Mouse (Mus musculus): ENCODE measurements around the gene Btbd19. TPM values are rescaled to one million over a fixed set of nuclear protein-coding genes. Genes with fewer than 3 reads are reported as not detected.

Gene Btbd19
- polyA plus RNA-seq, 1 experiment from 2014 or later = 3.9 TPM

DNA sequence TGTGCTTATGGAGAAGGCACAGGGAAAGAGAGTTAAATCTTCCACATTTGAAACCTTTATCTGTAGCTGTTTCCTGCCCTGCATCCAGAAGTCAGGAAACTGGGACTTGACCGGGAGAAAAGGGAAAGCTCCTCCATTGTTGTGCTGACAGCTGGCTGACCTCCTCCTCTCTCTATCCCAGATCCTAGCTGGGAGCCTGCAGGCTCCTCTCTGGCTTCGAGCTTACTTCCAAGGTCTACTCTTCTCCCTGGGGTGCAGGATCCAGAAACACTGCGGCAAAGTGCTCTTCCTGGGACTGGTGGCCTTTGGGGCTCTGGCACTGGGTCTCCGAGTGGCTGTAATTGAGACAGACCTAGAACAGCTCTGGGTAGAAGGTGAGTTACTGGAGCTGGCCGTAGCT is 28.9 kb downstream of the Btbd19 start:
- Histone ChIP-seq H3K27ac (ENCODE audit: low read length) (peak overlapping the region; percentile 45; the same call in 1 of the 2 replicates), H3K4me1 (ENCODE audit: control insufficient read depth, insufficient read depth, low read length) (peaks cover 21% of the 10 kb centered on the region), H3K36me3 (ENCODE audit: control insufficient read depth, insufficient read depth, low read length) (peaks cover 2% of the 10 kb centered on the region; the same call in 1 of the 2 replicates), H3K27me3 (ENCODE audit: control insufficient read depth, insufficient read depth, low read depth, low read length) (peaks cover 3% of the 10 kb centered on the region; the same call in 1 of the 2 replicates), H3K4me2 (ENCODE audit: low read length) (peak overlapping the region; percentile 92), H3K9ac (ENCODE audit: low read depth, low read length) (peak overlapping the region; percentile 91), H3K4me3 (ENCODE audit: low read depth, low read length) (peak overlapping the region; percentile 76), H3K9me3 (replicated peaks; ENCODE audit: control insufficient read depth, low read length, poor library complexity, severe bottlenecking) (no peaks in the 10 kb centered on the region)
- ATAC-seq = no peak; the same call in 1 of the 2 replicates
- 11% methylated on average over 5 of the region's 5 CpGs for WGBS

GRCm38 (mm10) chr4:117095551-117096452 is 29.7 kb downstream of the Btbd19 start, which contains the start of gene Ptch2:
Gene Ptch2 (plus strand): TSS chr4:117096075.
- peaks cover 21% of the 10 kb centered on the region for H3K4me1 ChIP-seq (ENCODE audit: control insufficient read depth, insufficient read depth, low read length)
- H3K4me3 ChIP-seq (ENCODE audit: low read depth, low read length) = peak within 1 kb of the TSS; percentile 76
- peaks cover 3% of the 10 kb centered on the region; the same call in 1 of the 2 replicates for H3K27me3 ChIP-seq (ENCODE audit: control insufficient read depth, insufficient read depth, low read depth, low read length)
- peak; percentile 85 for ATAC-seq
- peak within 1 kb of the TSS; percentile 92 for H3K4me2 ChIP-seq (ENCODE audit: low read length)
- peaks cover 2% of the 10 kb centered on the region; the same call in 1 of the 2 replicates for H3K36me3 ChIP-seq (ENCODE audit: control insufficient read depth, insufficient read depth, low read length)
- H3K9ac ChIP-seq (ENCODE audit: low read depth, low read length) = peak within 1 kb of the TSS; percentile 91
- H3K9me3 ChIP-seq (replicated peaks; ENCODE audit: control insufficient read depth, low read length, poor library complexity, severe bottlenecking) = no peaks in the 10 kb centered on the region
- peak within 1 kb of the TSS; percentile 76 for H3K27ac ChIP-seq (ENCODE audit: low read length)
- WGBS = under 1% methylated on average over 50 of the region's 50 CpGs

GRCm38 (mm10) chr4:117094626-117095361 is 30.7 kb downstream of the Btbd19 start:
- peaks cover 21% of the 10 kb centered on the region for H3K4me1 ChIP-seq (ENCODE audit: control insufficient read depth, insufficient read depth, low read length)
- H3K9me3 ChIP-seq (replicated peaks; ENCODE audit: control insufficient read depth, low read length, poor library complexity, severe bottlenecking) = no peaks in the 10 kb centered on the region
- no peak overlapping the region for H3K9ac ChIP-seq (ENCODE audit: low read depth, low read length)
- 79% methylated on average over 3 of the region's 3 CpGs for WGBS
- no peak for ATAC-seq
- H3K27me3 ChIP-seq (ENCODE audit: control insufficient read depth, insufficient read depth, low read depth, low read length) = peaks cover 3% of the 10 kb centered on the region; the same call in 1 of the 2 replicates
- H3K36me3 ChIP-seq (ENCODE audit: control insufficient read depth, insufficient read depth, low read length) = no peaks in the 10 kb centered on the region
- no peak overlapping the region for H3K4me2 ChIP-seq (ENCODE audit: low read length)
- H3K27ac ChIP-seq (ENCODE audit: low read length) = no peak overlapping the region
- H3K4me3 ChIP-seq (ENCODE audit: low read depth, low read length) = no peak overlapping the region

GRCm38 (mm10) chr4:117090586-117090985 is 34.9 kb downstream of the Btbd19 start:
- Histone ChIP-seq H3K27me3 (ENCODE audit: control insufficient read depth, insufficient read depth, low read depth, low read length) (peaks cover 3% of the 10 kb centered on the region; the same call in 1 of the 2 replicates), H3K9ac (ENCODE audit: low read depth, low read length) (no peak overlapping the region), H3K9me3 (replicated peaks; ENCODE audit: control insufficient read depth, low read length, poor library complexity, severe bottlenecking) (no peaks in the 10 kb centered on the region), H3K36me3 (ENCODE audit: control insufficient read depth, insufficient read depth, low read length) (peaks cover 5% of the 10 kb centered on the region; the same call in 1 of the 2 replicates), H3K4me3 (ENCODE audit: low read depth, low read length) (no peak overlapping the region), H3K4me2 (ENCODE audit: low read length) (no peak overlapping the region), H3K27ac (ENCODE audit: low read length) (no peak overlapping the region), H3K4me1 (ENCODE audit: control insufficient read depth, insufficient read depth, low read length) (no peaks in the 10 kb centered on the region)
- no peak for ATAC-seq
- 81% methylated on average over 7 of the region's 7 CpGs for WGBS

GRCm38 (mm10) chr4:117087948-117088640 is 37.4 kb downstream of the Btbd19 start:
- no peaks in the 10 kb centered on the region for H3K9me3 ChIP-seq (replicated peaks; ENCODE audit: control insufficient read depth, low read length, poor library complexity, severe bottlenecking)
- no peak for ATAC-seq
- WGBS = 79% methylated on average over 7 of the region's 7 CpGs
- H3K36me3 ChIP-seq (ENCODE audit: control insufficient read depth, insufficient read depth, low read length) = peaks cover 9% of the 10 kb centered on the region; the same call in 1 of the 2 replicates
- no peak overlapping the region for H3K4me2 ChIP-seq (ENCODE audit: low read length)
- H3K4me3 ChIP-seq (ENCODE audit: low read depth, low read length) = no peak overlapping the region
- no peak overlapping the region for H3K9ac ChIP-seq (ENCODE audit: low read depth, low read length)
- H3K27ac ChIP-seq (ENCODE audit: low read length) = no peak overlapping the region
- no peaks in the 10 kb centered on the region for H3K27me3 ChIP-seq (ENCODE audit: control insufficient read depth, insufficient read depth, low read depth, low read length)
- H3K4me1 ChIP-seq (ENCODE audit: control insufficient read depth, insufficient read depth, low read length) = no peaks in the 10 kb centered on the region

DNA sequence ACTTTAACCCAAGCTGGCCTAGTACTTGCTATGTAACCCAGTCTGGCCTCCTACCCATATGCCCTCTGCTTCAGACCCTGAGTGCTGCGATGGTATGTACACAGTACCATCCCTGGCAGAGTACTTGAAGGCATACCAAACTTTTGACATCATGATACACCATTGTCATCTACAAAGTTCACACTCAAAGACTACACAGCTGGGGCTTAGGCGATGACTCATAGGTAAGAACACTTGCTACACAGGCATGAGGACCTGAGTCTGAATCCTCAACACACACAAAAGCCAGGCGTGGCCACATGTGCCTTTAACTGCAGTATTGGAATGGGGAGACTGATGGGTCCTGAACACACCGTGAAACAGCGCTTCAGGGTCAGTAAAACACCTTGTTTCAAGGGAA is 54.3 kb downstream of the Btbd19 start:
- Histone ChIP-seq H3K9me3 (replicated peaks; ENCODE audit: control insufficient read depth, low read length, poor library complexity, severe bottlenecking) (no peaks in the 10 kb centered on the region), H3K9ac (ENCODE audit: low read depth, low read length) (no peak overlapping the region), H3K36me3 (ENCODE audit: control insufficient read depth, insufficient read depth, low read length) (peaks cover 46% of the 10 kb centered on the region), H3K4me1 (ENCODE audit: control insufficient read depth, insufficient read depth, low read length) (no peaks in the 10 kb centered on the region), H3K27ac (ENCODE audit: low read length) (no peak overlapping the region), H3K4me3 (ENCODE audit: low read depth, low read length) (no peak overlapping the region), H3K27me3 (ENCODE audit: control insufficient read depth, insufficient read depth, low read depth, low read length) (0 out of 2 replicates have a peak, but pooled peaks cover 3% of the 10 kb centered on the region), H3K4me2 (ENCODE audit: low read length) (no peak overlapping the region)
- WGBS = 97% methylated on average over 5 of the region's 5 CpGs
- ATAC-seq = no peak

GRCm38 (mm10) chr4:117070624-117071023 is 54.9 kb downstream of the Btbd19 start:
- ATAC-seq = no peak
- Histone ChIP-seq H3K36me3 (ENCODE audit: control insufficient read depth, insufficient read depth, low read length) (peaks cover 50% of the 10 kb centered on the region), H3K4me3 (ENCODE audit: low read depth, low read length) (no peak overlapping the region)

GRCm38 (mm10) chr4:117069647-117070046 is 55.9 kb downstream of the Btbd19 start:
- H3K4me2 ChIP-seq (ENCODE audit: low read length) = no peak overlapping the region
- H3K4me3 ChIP-seq (ENCODE audit: low read depth, low read length) = no peak overlapping the region
- H3K27ac ChIP-seq (ENCODE audit: low read length) = no peak overlapping the region
- ATAC-seq = no peak
- no peaks in the 10 kb centered on the region for H3K4me1 ChIP-seq (ENCODE audit: control insufficient read depth, insufficient read depth, low read length)
- no peaks in the 10 kb centered on the region for H3K9me3 ChIP-seq (replicated peaks; ENCODE audit: control insufficient read depth, low read length, poor library complexity, severe bottlenecking)
- WGBS = 86% methylated on average over 1 of the region's 1 CpGs
- no peak overlapping the region for H3K9ac ChIP-seq (ENCODE audit: low read depth, low read length)
- H3K36me3 ChIP-seq (ENCODE audit: control insufficient read depth, insufficient read depth, low read length) = peaks cover 54% of the 10 kb centered on the region
- H3K27me3 ChIP-seq (ENCODE audit: control insufficient read depth, insufficient read depth, low read depth, low read length) = peaks cover 12% of the 10 kb centered on the region

More at GRCm38 (mm10) chr4:117070624-117071023, 54.9 kb downstream of the Btbd19 start:
- H3K27ac ChIP-seq (ENCODE audit: low read length) = no peak overlapping the region
- peaks cover 6% of the 10 kb centered on the region for H3K27me3 ChIP-seq (ENCODE audit: control insufficient read depth, insufficient read depth, low read depth, low read length)
- 95% methylated on average over 4 of the region's 4 CpGs for WGBS
- H3K9me3 ChIP-seq (replicated peaks; ENCODE audit: control insufficient read depth, low read length, poor library complexity, severe bottlenecking) = no peaks in the 10 kb centered on the region
- H3K4me2 ChIP-seq (ENCODE audit: low read length) = no peak overlapping the region
- no peak overlapping the region for H3K9ac ChIP-seq (ENCODE audit: low read depth, low read length)
- no peaks in the 10 kb centered on the region for H3K4me1 ChIP-seq (ENCODE audit: control insufficient read depth, insufficient read depth, low read length)
